Mouse (Mus musculus) midbrain, postnatal 0 days (tissue): ENCODE measurements around the gene Hist2h4. TPM values are rescaled to one million over a fixed set of nuclear protein-coding genes. Genes with fewer than 3 reads are reported as not detected.

Source experiments
- ATAC-seq: fragments of 200-750 bp; cut with Nextera tagmentation; 2 replicates; pipeline ENCODE4 v1.8.0; 2017; ENCODE audit warnings: moderate number of reproducible peaks, mild to moderate bottlenecking, moderate TSS enrichment, moderate library complexity; ENCODE audit not compliant: low FRiP score
- DNase-seq: peaks from one replicate; pipeline ENCODE4 v3.0.0-alpha.2; 2015; ENCODE audit warnings: low spot score
- H3K27ac ChIP-seq: fragments of 300-500 bp; sonication (generic); 2 replicates; pipeline ENCODE4 v1.5.1; 2014; ENCODE audit warnings: low read depth, mild to moderate bottlenecking, low read length, mixed read lengths
- H3K27me3 ChIP-seq: fragments of 300-500 bp; sonication (generic); 2 replicates; pipeline ENCODE4 v1.6.1; 2014; ENCODE audit warnings: low read length, control low read depth, mixed read lengths; ENCODE audit not compliant: insufficient read depth
- H3K36me3 ChIP-seq: fragments of 300-500 bp; sonication (generic); 2 replicates; pipeline ENCODE4 v1.6.1; 2014; ENCODE audit warnings: low read length, control low read depth, mixed read lengths; ENCODE audit not compliant: insufficient read depth
- H3K4me1 ChIP-seq: fragments of 300-500 bp; sonication (generic); 2 replicates; pipeline ENCODE4 v1.6.1; 2014; ENCODE audit warnings: mild to moderate bottlenecking, control low read depth, antibody characterized with exemption, low read length, mixed read lengths; ENCODE audit not compliant: insufficient read depth
- H3K4me2 ChIP-seq: fragments of 300-500 bp; sonication (generic); 2 replicates; pipeline ENCODE4 v1.6.1; 2014; ENCODE audit warnings: low read depth, mild to moderate bottlenecking, low read length, mixed read lengths; ENCODE audit not compliant: poor library complexity, severe bottlenecking
- H3K4me3 ChIP-seq: fragments of 300-500 bp; sonication (generic); 2 replicates; pipeline ENCODE4 v1.5.1; 2014; ENCODE audit warnings: low read depth, mild to moderate bottlenecking, low read length, moderate library complexity
- H3K9ac ChIP-seq: fragments of 300-500 bp; sonication (generic); replicated peaks from 2 replicates; pipeline ENCODE4 v1.6.1; 2014; ENCODE audit warnings: mild to moderate bottlenecking, low read length, moderate library complexity, mixed read lengths; ENCODE audit not compliant: poor library complexity, severe bottlenecking
- H3K9me3 ChIP-seq: fragments of 300-500 bp; sonication (generic); 2 replicates; pipeline ENCODE4 v1.6.1; 2016; ENCODE audit warnings: low read length, control low read depth
- CTCF ChIP-seq: IDR thresholded peaks from 2 replicates; pipeline ENCODE4 v1.5.1; 2016; ENCODE audit warnings: antibody characterized with exemption, mild to moderate bottlenecking
- WGBS: fragments of 180-500 bp; shearing (Covaris S2); extraction: QIAGEN DNeasy Blood & Tissue Kit; methylation state at CpG from one replicate; pipeline ENCODE4 v1.1.7; 2014; 5-methylcytosine and 5-hydroxymethylcytosine counted together
- polyA plus RNA-seq: library from polyadenylated mRNA; unstranded; fragments of >200 nt; fragmentation: Nextera tagmentation; extraction: Ambion mirVana; gene quantifications from 2 replicates; pipeline ENCODE4 v1.2.1, GENCODE M21; 2015
- total RNA-seq: library from RNA; depleted of rRNA; stranded (reverse); fragments of >200 nt; gene quantifications from 2 replicates; pipeline ENCODE4 v1.2.3, GENCODE M21; 2014

The Hist2h4 gene
- total and polyA plus RNA-seq, 2 experiments from 2014 or later = 5.3 to 109 TPM

GRCm38 (mm10) chr3:96260220-96260619 is 2.9 kb downstream of the Hist2h4 start:
- no peaks in the 10 kb centered on the region for H3K36me3 ChIP-seq
- no peak overlapping the region for H3K9ac ChIP-seq
- ATAC-seq (no peak), DNase-seq (no peak)
- 95% methylated on average over 5 of the region's 5 CpGs for WGBS
- no peak for TF ChIP-seq CTCF
- no peak overlapping the region for H3K4me2 ChIP-seq
- H3K9me3 ChIP-seq = no peaks in the 10 kb centered on the region
- no peaks in the 10 kb centered on the region for H3K27me3 ChIP-seq
- no peak overlapping the region for H3K4me3 ChIP-seq
- H3K4me1 ChIP-seq = no peaks in the 10 kb centered on the region; the same call in none of the 2 replicates
- no peak overlapping the region for H3K27ac ChIP-seq

DNA sequence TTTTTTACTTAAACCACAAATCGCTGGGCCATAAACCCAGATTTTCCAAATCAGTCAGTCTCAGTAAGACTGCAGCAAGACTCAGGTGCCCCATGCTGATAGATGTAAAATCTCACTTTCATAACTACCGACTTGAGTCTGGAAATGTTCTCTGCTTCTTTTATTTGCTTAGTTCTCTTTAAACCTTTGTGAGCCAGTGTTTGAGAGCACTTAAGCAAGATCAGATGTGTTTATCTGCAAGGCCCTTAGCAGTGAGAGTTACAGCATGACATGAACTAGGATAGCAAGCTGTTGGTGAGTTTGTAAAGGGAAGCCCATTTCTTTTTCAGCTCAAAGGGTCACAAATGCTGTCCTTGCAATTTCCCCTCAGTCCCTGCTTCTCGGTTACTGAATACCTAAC is 5.9 kb downstream of the Hist2h4 start:
- no peak for ATAC-seq
- 87% methylated on average over 3 of the region's 3 CpGs for WGBS
- TF ChIP-seq CTCF = no peak

GRCm38 (mm10) chr3:96255926-96256593 is 7.1 kb downstream of the Hist2h4 start:
- DNase-seq = no peak
- H3K27ac ChIP-seq = no peak overlapping the region
- WGBS = 80% methylated on average over 5 of the region's 5 CpGs
- H3K4me1 ChIP-seq = no peaks in the 10 kb centered on the region
- no peak overlapping the region for H3K4me2 ChIP-seq
- no peak overlapping the region for H3K9ac ChIP-seq
- H3K36me3 ChIP-seq = no peaks in the 10 kb centered on the region
- no peaks in the 10 kb centered on the region for H3K27me3 ChIP-seq
- no peaks in the 10 kb centered on the region for H3K9me3 ChIP-seq
- TF ChIP-seq CTCF = no peak
- ATAC-seq = no peak
- no peak overlapping the region for H3K4me3 ChIP-seq

More for the DNA sequence above, 5.9 kb downstream of the Hist2h4 start:
- DNase-seq = no peak
- H3K36me3 ChIP-seq = no peaks in the 10 kb centered on the region
- no peak overlapping the region for H3K4me2 ChIP-seq
- no peak overlapping the region for H3K4me3 ChIP-seq
- H3K4me1 ChIP-seq = no peaks in the 10 kb centered on the region; the same call in 1 of the 2 replicates
- no peak overlapping the region for H3K9ac ChIP-seq
- no peaks in the 10 kb centered on the region for H3K27me3 ChIP-seq
- no peak overlapping the region for H3K27ac ChIP-seq
- no peaks in the 10 kb centered on the region for H3K9me3 ChIP-seq

GRCm38 (mm10) chr3:96254683-96255355 is 8.3 kb downstream of the Hist2h4 start:
- 55% methylated on average over 10 of the region's 10 CpGs for WGBS
- Histone ChIP-seq H3K36me3 (no peaks in the 10 kb centered on the region), H3K27me3 (no peaks in the 10 kb centered on the region), H3K4me2 (no peak overlapping the region), H3K27ac (no peak overlapping the region), H3K4me1 (no peaks in the 10 kb centered on the region), H3K9ac (no peak overlapping the region), H3K4me3 (no peak overlapping the region), H3K9me3 (no peaks in the 10 kb centered on the region)
- ATAC-seq (no peak), DNase-seq (peak; percentile 71)
- no peak for TF ChIP-seq CTCF

GRCm38 (mm10) chr3:96251787-96252186 is 11.3 kb downstream of the Hist2h4 start:
- no peak for TF ChIP-seq CTCF
- no peak overlapping the region for H3K9ac ChIP-seq
- no peaks in the 10 kb centered on the region for H3K4me1 ChIP-seq
- ATAC-seq (no peak), DNase-seq (no peak)
- H3K27me3 ChIP-seq = no peaks in the 10 kb centered on the region
- no peaks in the 10 kb centered on the region for H3K36me3 ChIP-seq
- H3K9me3 ChIP-seq = no peaks in the 10 kb centered on the region
- 92% methylated on average over 3 of the region's 3 CpGs for WGBS
- no peak overlapping the region for H3K4me2 ChIP-seq
- H3K4me3 ChIP-seq = no peak overlapping the region
- H3K27ac ChIP-seq = no peak overlapping the region

- H3K27ac ChIP-seq = no peak overlapping the region
- no peaks in the 10 kb centered on the region for H3K27me3 ChIP-seq
- ATAC-seq = no peak
- TF ChIP-seq CTCF = no peak
- no peak overlapping the region for H3K9ac ChIP-seq
- DNase-seq = no peak
- H3K9me3 ChIP-seq = no peaks in the 10 kb centered on the region
- H3K4me2 ChIP-seq = no peak overlapping the region
- 88% methylated on average over 3 of the region's 3 CpGs for WGBS
- H3K36me3 ChIP-seq = no peaks in the 10 kb centered on the region
- no peak overlapping the region for H3K4me3 ChIP-seq
- H3K4me1 ChIP-seq = no peaks in the 10 kb centered on the region
These were observed 12.2 kb downstream of the Hist2h4 start for GRCm38 (mm10) chr3:96250890-96251289.
